Mouse (Mus musculus) midbrain, embryonic 16.5 days (tissue): ENCODE measurements at regions not wholly inside any gene's neighbourhood (a gene's known extent, or its start where the extent isn't known, plus 50 kb on each side); places are given as distances from the start of the nearest gene placed in this dataset.

Experiments used
- ATAC-seq: fragments of 200-750 bp; cut with Nextera tagmentation; 2 replicates; pipeline ENCODE4 v1.8.0; 2017; ENCODE audit warnings: moderate TSS enrichment
- H3K27ac ChIP-seq: fragments of 300-500 bp; sonication (generic); 2 replicates; pipeline ENCODE4 v1.5.1; 2014; ENCODE audit warnings: mild to moderate bottlenecking, low read length, mixed read lengths
- H3K27me3 ChIP-seq: fragments of 300-500 bp; sonication (generic); 2 replicates; pipeline ENCODE4 v1.6.1; 2014; ENCODE audit warnings: low read depth, low read length, mixed read lengths; ENCODE audit not compliant: control insufficient read depth, insufficient read depth
- H3K36me3 ChIP-seq: fragments of 300-500 bp; sonication (generic); 2 replicates; pipeline ENCODE4 v1.6.1; 2014; ENCODE audit warnings: mild to moderate bottlenecking, low read length, moderate library complexity, mixed read lengths; ENCODE audit not compliant: control insufficient read depth, insufficient read depth
- H3K4me1 ChIP-seq: fragments of 300-500 bp; sonication (generic); 2 replicates; pipeline ENCODE4 v1.6.1; 2014; ENCODE audit warnings: mild to moderate bottlenecking, low read length, mixed read lengths; ENCODE audit not compliant: control insufficient read depth, insufficient read depth
- H3K4me2 ChIP-seq: fragments of 300-500 bp; sonication (generic); 2 replicates; pipeline ENCODE4 v1.6.1; 2014; ENCODE audit warnings: mild to moderate bottlenecking, low read length, mixed read lengths
- H3K4me3 ChIP-seq: fragments of 300-500 bp; sonication (generic); 2 replicates; pipeline ENCODE4 v1.5.1; 2014; ENCODE audit warnings: low read depth, mild to moderate bottlenecking, low read length, moderate library complexity, mixed read lengths
- H3K9ac ChIP-seq: fragments of 300-500 bp; sonication (generic); 2 replicates; pipeline ENCODE4 v1.6.1; 2014; ENCODE audit warnings: low read depth, low read length, mixed read lengths
- H3K9me3 ChIP-seq: fragments of 300-500 bp; sonication (generic); replicated peaks from 2 replicates; pipeline ENCODE4 v1.6.1; 2014; ENCODE audit warnings: mild to moderate bottlenecking, low read length, mixed read lengths; ENCODE audit not compliant: control insufficient read depth, poor library complexity, severe bottlenecking
- WGBS: fragments of 180-500 bp; shearing (Covaris S2); extraction: QIAGEN DNeasy Blood & Tissue Kit; methylation state at CpG from one replicate; pipeline ENCODE4 v1.1.7; 2014; 5-methylcytosine and 5-hydroxymethylcytosine counted together

DNA sequence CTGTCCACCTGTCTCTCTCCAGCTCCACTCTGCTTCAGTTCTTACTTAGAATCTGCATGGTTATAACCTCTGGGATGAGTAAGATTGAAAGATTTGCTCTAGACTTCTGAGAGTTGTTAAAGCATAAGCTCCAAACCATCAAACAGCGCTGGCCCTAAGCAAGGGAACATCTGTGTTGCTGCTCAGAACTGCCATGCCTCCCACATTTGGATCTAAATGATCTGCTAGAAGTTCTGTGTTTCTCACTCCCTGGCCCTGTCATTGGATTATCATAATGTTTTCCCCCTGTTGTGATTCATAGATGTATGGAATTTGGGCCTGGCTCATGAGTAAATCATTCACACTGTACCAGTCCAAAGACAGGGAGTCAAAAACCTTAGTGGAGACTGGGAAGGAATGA, 448.1 kb downstream of the 1190002N15Rik start:
- Histone ChIP-seq H3K4me1 (0 out of 2 replicates have a peak, but pooled peaks cover 2% of the 10 kb centered on the region), H3K27ac (no peak overlapping the region), H3K9ac (no peak overlapping the region), H3K4me3 (no peak overlapping the region), H3K9me3 (no peaks in the 10 kb centered on the region), H3K27me3 (no peaks in the 10 kb centered on the region), H3K36me3 (no peaks in the 10 kb centered on the region), H3K4me2 (no peak overlapping the region)
- ATAC-seq = no peak
- 90% methylated on average over 1 of the region's 1 CpGs for WGBS

GRCm38 (mm10) chr9:94083629-94084411, 454.1 kb downstream of the 1190002N15Rik start:
- Histone ChIP-seq H3K9ac (no peak overlapping the region), H3K4me1 (no peaks in the 10 kb centered on the region), H3K4me3 (no peak overlapping the region), H3K27ac (no peak overlapping the region), H3K9me3 (no peaks in the 10 kb centered on the region), H3K27me3 (no peaks in the 10 kb centered on the region), H3K36me3 (no peaks in the 10 kb centered on the region), H3K4me2 (no peak overlapping the region)
- no peak for ATAC-seq
- WGBS = 78% methylated on average over 3 of the region's 3 CpGs

DNA sequence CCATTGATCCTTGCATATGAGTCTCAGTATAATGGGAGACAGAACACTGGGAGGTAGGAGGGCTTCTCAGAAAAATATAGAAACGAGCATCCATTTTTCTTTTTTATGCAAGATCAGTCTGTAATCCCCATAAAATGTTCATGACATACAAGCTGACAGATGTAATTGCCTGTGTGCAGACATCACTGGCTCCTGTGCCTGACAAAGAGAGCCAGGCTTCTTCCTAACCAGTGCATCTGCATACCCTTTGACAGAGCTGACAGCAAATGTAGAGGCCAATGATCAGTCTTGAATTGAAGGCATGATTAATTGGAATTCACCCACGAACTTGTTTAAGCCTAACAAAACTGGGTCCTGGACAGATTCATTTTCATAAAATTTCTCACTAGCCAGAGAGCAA, 463.0 kb downstream of the 1190002N15Rik start:
- H3K9me3 ChIP-seq = no peaks in the 10 kb centered on the region
- no peaks in the 10 kb centered on the region for H3K27me3 ChIP-seq
- ATAC-seq = no peak
- no peak overlapping the region for H3K4me3 ChIP-seq
- WGBS = 46% methylated on average over 2 of the region's 2 CpGs
- H3K36me3 ChIP-seq = no peaks in the 10 kb centered on the region
- no peak overlapping the region for H3K27ac ChIP-seq
- no peak overlapping the region for H3K9ac ChIP-seq
- no peak overlapping the region for H3K4me2 ChIP-seq
- H3K4me1 ChIP-seq = no peaks in the 10 kb centered on the region

DNA sequence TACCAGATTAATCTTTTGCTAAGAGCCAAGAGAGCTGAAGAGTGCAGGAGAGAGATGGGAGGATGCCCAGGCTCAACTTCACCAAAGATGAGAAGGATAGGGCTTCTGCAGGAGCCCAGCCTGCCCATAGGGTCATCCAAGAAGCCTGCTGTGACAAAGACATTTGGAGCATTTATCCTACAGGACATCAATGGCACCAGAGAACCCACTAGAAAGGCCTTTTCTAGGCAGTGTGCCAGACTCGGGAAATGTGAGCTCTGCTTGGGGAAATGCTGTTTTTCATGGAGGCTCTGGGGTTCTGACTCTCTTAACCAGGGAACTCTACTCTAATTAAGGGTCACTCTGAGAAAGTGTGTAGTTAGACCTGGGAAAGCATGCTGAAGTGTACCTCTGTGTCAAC, 470.8 kb downstream of the 1190002N15Rik start:
- Histone ChIP-seq H3K4me2 (no peak overlapping the region), H3K36me3 (no peaks in the 10 kb centered on the region), H3K4me1 (no peaks in the 10 kb centered on the region), H3K9me3 (no peaks in the 10 kb centered on the region), H3K9ac (no peak overlapping the region), H3K4me3 (no peak overlapping the region), H3K27me3 (no peaks in the 10 kb centered on the region), H3K27ac (no peak overlapping the region)
- 48% methylated on average over 1 of the region's 1 CpGs for WGBS
- no peak for ATAC-seq

DNA sequence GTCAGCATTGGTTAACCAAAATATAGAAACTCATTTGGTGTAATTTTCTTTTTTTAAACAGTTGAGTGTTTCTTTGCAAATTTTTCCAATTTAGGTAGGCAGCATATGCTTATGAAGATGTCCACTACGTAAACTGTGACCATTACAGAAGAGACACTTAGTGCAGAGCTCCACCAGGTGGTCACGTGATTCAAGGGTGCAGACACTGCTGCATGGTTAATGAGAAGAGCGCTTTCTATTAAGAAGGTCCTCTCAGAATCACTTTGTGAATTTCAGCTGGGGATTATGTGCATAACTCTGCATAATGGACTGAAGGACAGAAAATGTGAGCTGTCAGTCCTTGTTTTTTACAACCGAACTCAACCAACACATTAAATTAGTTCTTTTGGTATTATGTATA, 484.7 kb downstream of the 1190002N15Rik start:
- 56% methylated on average over 4 of the region's 4 CpGs for WGBS
- ATAC-seq = no peak

GRCm38 (mm10) chr9:94047845-94048244, 490.0 kb downstream of the 1190002N15Rik start:
- no peak overlapping the region for H3K27ac ChIP-seq
- no peaks in the 10 kb centered on the region for H3K4me1 ChIP-seq
- no peak for ATAC-seq
- H3K9ac ChIP-seq = no peak overlapping the region
- no peak overlapping the region for H3K4me2 ChIP-seq
- WGBS = 90% methylated on average over 7 of the region's 7 CpGs
- no peaks in the 10 kb centered on the region for H3K36me3 ChIP-seq
- no peaks in the 10 kb centered on the region for H3K9me3 ChIP-seq
- H3K27me3 ChIP-seq = no peaks in the 10 kb centered on the region
- H3K4me3 ChIP-seq = no peak overlapping the region

More for the DNA sequence above, 484.7 kb downstream of the 1190002N15Rik start:
- Histone ChIP-seq H3K4me2 (no peak overlapping the region), H3K27me3 (no peaks in the 10 kb centered on the region), H3K36me3 (no peaks in the 10 kb centered on the region), H3K4me3 (no peak overlapping the region), H3K9me3 (no peaks in the 10 kb centered on the region), H3K9ac (no peak overlapping the region), H3K4me1 (no peaks in the 10 kb centered on the region), H3K27ac (no peak overlapping the region)

DNA sequence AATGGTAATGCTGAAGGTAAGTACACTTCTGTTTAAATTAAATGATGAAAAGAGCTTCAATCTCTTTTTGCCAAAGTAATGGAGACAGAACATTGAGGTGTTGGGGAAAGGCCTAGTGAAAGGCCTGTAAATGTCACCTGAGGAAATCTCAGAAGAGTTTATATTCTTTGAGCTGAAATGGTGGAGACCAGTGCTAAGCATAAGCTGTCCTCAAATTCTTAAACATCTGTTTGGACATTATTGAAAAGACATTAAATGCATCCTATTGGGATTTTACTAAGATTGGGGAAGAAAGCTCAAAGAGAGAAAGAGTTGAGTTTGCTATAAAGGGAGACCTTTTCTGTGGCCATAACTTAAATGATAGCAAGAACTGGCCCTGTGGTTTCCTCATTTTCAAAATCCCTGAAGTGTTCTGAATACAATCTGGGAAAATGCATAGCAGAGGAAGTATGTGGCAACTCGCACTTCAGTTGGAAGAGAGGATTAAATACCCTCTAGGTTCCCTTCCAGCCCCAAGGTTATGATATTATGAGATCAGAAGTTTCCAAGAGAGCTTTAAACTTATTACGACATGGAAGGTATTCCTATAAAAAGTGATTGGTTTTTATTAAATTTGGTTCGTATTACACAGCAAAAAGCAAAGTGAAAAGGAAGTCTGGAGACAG, 492.3 kb downstream of the 1190002N15Rik start:
- Histone ChIP-seq H3K27ac (no peak overlapping the region), H3K36me3 (no peaks in the 10 kb centered on the region), H3K9me3 (no peaks in the 10 kb centered on the region), H3K27me3 (no peaks in the 10 kb centered on the region), H3K4me1 (no peaks in the 10 kb centered on the region), H3K9ac (no peak overlapping the region), H3K4me3 (no peak overlapping the region), H3K4me2 (no peak overlapping the region)
- no peak for ATAC-seq
- WGBS = 86% methylated on average over 3 of the region's 3 CpGs

DNA sequence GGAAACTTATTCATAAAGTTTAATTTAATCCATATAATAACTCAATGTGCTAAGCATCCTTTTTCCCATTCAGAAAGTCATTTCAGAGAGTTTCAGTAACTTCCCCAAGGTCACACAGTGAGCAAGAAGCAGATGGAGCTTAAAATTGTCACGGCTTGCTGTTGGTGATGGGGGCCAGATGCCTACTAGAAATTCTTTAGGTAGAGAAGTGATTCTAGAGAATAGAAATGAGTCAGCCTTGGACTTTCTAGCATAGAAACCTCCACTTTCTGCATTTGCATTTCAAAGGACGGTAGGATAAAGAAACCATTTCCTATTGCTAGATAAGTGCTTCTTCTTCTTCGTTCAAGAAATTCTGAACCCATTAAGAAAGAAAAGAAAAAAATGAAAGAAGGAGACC, 514.1 kb downstream of the 1190002N15Rik start:
- Histone ChIP-seq H3K27ac (no peak overlapping the region), H3K4me3 (no peak overlapping the region), H3K4me2 (no peak overlapping the region), H3K36me3 (no peaks in the 10 kb centered on the region), H3K9ac (no peak overlapping the region), H3K27me3 (no peaks in the 10 kb centered on the region), H3K9me3 (no peaks in the 10 kb centered on the region), H3K4me1 (no peaks in the 10 kb centered on the region)
- WGBS = 37% methylated on average over 3 of the region's 3 CpGs
- ATAC-seq = no peak

GRCm38 (mm10) chr9:94021293-94021903, 516.5 kb downstream of the 1190002N15Rik start:
- no peak overlapping the region for H3K27ac ChIP-seq
- H3K27me3 ChIP-seq = no peaks in the 10 kb centered on the region
- no peak for ATAC-seq
- H3K4me3 ChIP-seq = no peak overlapping the region
- no peak overlapping the region for H3K4me2 ChIP-seq
- no peaks in the 10 kb centered on the region for H3K4me1 ChIP-seq
- H3K9ac ChIP-seq = no peak overlapping the region
- WGBS = 83% methylated on average over 1 of the region's 1 CpGs
- H3K36me3 ChIP-seq = no peaks in the 10 kb centered on the region
- no peaks in the 10 kb centered on the region for H3K9me3 ChIP-seq
